Mouse (Mus musculus): ENCODE data around the gene Sys1. TPM values are rescaled to one million over a fixed set of nuclear protein-coding genes. Genes with fewer than 3 reads are reported as not detected.
A peak's percentile ranks its signal among the peaks of the same experiment; 100 is the strongest.

The Sys1 gene
- polyA plus RNA-seq, 1 experiment: 75.4 TPM

GRCm38 (mm10) chr2:164497691-164498268, 41.0 kb downstream of the Sys1 start:
- no peak overlapping the region for H3K27ac ChIP-seq (ENCODE audit: insufficient read depth, low read length)
- peak overlapping the region; percentile 99 for H3K4me3 ChIP-seq (replicated peaks; ENCODE audit: insufficient read depth, low read depth, low read length)
- WGBS: 5% methylated on average over 21 of the region's 21 CpGs
- H3K4me1 ChIP-seq (ENCODE audit: control insufficient read depth, insufficient read depth, low read length): 0 out of 2 replicates have a peak, but pooled peaks cover 4% of the 10 kb centered on the region
- peak in 1 of 2 experiments; percentile 35 for DNase-seq
- H3K27me3 ChIP-seq (ENCODE audit: control insufficient read depth, insufficient read depth, low read length): no peaks in the 10 kb centered on the region
- TF ChIP-seq POLR2A (IDR thresholded peaks at IDR 0.05; ENCODE audit: borderline replicate concordance, insufficient read depth, low read length) (no peak), CTCF (IDR thresholded peaks at IDR 0.05; ENCODE audit: borderline replicate concordance, insufficient read depth, low read depth, low read length) (no peak)

- DNase-seq: no peak
Measured at GRCm38 (mm10) chr2:164499317-164499716, 42.6 kb downstream of the Sys1 start.

GRCm38 (mm10) chr2:164500511-164500910, 43.7 kb downstream of the Sys1 start:
- H3K27me3 ChIP-seq (ENCODE audit: control insufficient read depth, insufficient read depth, low read length): no peaks in the 10 kb centered on the region
- 0 out of 2 replicates have a peak, but pooled peaks cover 4% of the 10 kb centered on the region for H3K4me1 ChIP-seq (ENCODE audit: control insufficient read depth, insufficient read depth, low read length)
- TF ChIP-seq POLR2A (IDR thresholded peaks at IDR 0.05; ENCODE audit: borderline replicate concordance, insufficient read depth, low read length): no peak
- DNase-seq: no peak
- no peak overlapping the region for H3K27ac ChIP-seq (ENCODE audit: insufficient read depth, low read length)
- 11% methylated on average over 7 of the region's 7 CpGs for WGBS
- H3K4me3 ChIP-seq (replicated peaks; ENCODE audit: insufficient read depth, low read depth, low read length): no peak overlapping the region

More at GRCm38 (mm10) chr2:164499317-164499716, 42.6 kb downstream of the Sys1 start:
- Histone ChIP-seq H3K4me3 (replicated peaks; ENCODE audit: insufficient read depth, low read depth, low read length) (no peak overlapping the region), H3K27ac (ENCODE audit: insufficient read depth, low read length) (no peak overlapping the region), H3K27me3 (ENCODE audit: control insufficient read depth, insufficient read depth, low read length) (no peaks in the 10 kb centered on the region), H3K4me1 (ENCODE audit: control insufficient read depth, insufficient read depth, low read length) (0 out of 2 replicates have a peak, but pooled peaks cover 4% of the 10 kb centered on the region)
- TF ChIP-seq POLR2A (IDR thresholded peaks at IDR 0.05; ENCODE audit: borderline replicate concordance, insufficient read depth, low read length) (no peak), CTCF (IDR thresholded peaks at IDR 0.05; ENCODE audit: borderline replicate concordance, insufficient read depth, low read depth, low read length) (no peak)
- 63% methylated on average over 5 of the region's 5 CpGs for WGBS

GRCm38 (mm10) chr2:164504919-164505318, 48.2 kb downstream of the Sys1 start:
- no peak for DNase-seq
- TF ChIP-seq POLR2A (IDR thresholded peaks at IDR 0.05; ENCODE audit: borderline replicate concordance, insufficient read depth, low read length) (no peak), CTCF (IDR thresholded peaks at IDR 0.05; ENCODE audit: borderline replicate concordance, insufficient read depth, low read depth, low read length) (no peak)
- no peak overlapping the region for H3K4me3 ChIP-seq (replicated peaks; ENCODE audit: insufficient read depth, low read depth, low read length)
- no peak overlapping the region for H3K27ac ChIP-seq (ENCODE audit: insufficient read depth, low read length)
- 97% methylated on average over 3 of the region's 3 CpGs for WGBS
- no peaks in the 10 kb centered on the region for H3K27me3 ChIP-seq (ENCODE audit: control insufficient read depth, insufficient read depth, low read length)
- H3K4me1 ChIP-seq (ENCODE audit: control insufficient read depth, insufficient read depth, low read length): 0 out of 2 replicates have a peak, but pooled peaks cover 3% of the 10 kb centered on the region

GRCm38 (mm10) chr2:164505619-164506347, 49.0 kb downstream of the Sys1 start:
- TF ChIP-seq CTCF (IDR thresholded peaks at IDR 0.05; ENCODE audit: borderline replicate concordance, insufficient read depth, low read depth, low read length) (no peak), POLR2A (IDR thresholded peaks at IDR 0.05; ENCODE audit: borderline replicate concordance, insufficient read depth, low read length) (no peak)
- H3K4me3 ChIP-seq (replicated peaks; ENCODE audit: insufficient read depth, low read depth, low read length): no peak overlapping the region
- no peak overlapping the region for H3K27ac ChIP-seq (ENCODE audit: insufficient read depth, low read length)
- no peaks in the 10 kb centered on the region for H3K4me1 ChIP-seq (ENCODE audit: control insufficient read depth, insufficient read depth, low read length)
- no peak for DNase-seq
- no peaks in the 10 kb centered on the region for H3K27me3 ChIP-seq (ENCODE audit: control insufficient read depth, insufficient read depth, low read length)
- 95% methylated on average over 4 of the region's 4 CpGs for WGBS

- no peak for DNase-seq
- Histone ChIP-seq H3K4me1 (ENCODE audit: control insufficient read depth, insufficient read depth, low read length) (no peaks in the 10 kb centered on the region), H3K4me3 (replicated peaks; ENCODE audit: insufficient read depth, low read depth, low read length) (no peak overlapping the region), H3K27me3 (ENCODE audit: control insufficient read depth, insufficient read depth, low read length) (no peaks in the 10 kb centered on the region), H3K27ac (ENCODE audit: insufficient read depth, low read length) (no peak overlapping the region)
- TF ChIP-seq POLR2A (IDR thresholded peaks at IDR 0.05; ENCODE audit: borderline replicate concordance, insufficient read depth, low read length) (no peak), CTCF (IDR thresholded peaks at IDR 0.05; ENCODE audit: borderline replicate concordance, insufficient read depth, low read depth, low read length) (no peak)
- WGBS: 72% methylated on average over 19 of the region's 19 CpGs
Measured at GRCm38 (mm10) chr2:164507811-164508210, 51.0 kb downstream of the Sys1 start.

GRCm38 (mm10) chr2:164510621-164511190, 53.9 kb downstream of the Sys1 start:
- 42% methylated on average over 5 of the region's 5 CpGs for WGBS

More at GRCm38 (mm10) chr2:164510621-164511190, 53.9 kb downstream of the Sys1 start:
- Histone ChIP-seq H3K27ac (ENCODE audit: insufficient read depth, low read length) (no peak overlapping the region), H3K27me3 (ENCODE audit: control insufficient read depth, insufficient read depth, low read length) (no peaks in the 10 kb centered on the region), H3K4me3 (replicated peaks; ENCODE audit: insufficient read depth, low read depth, low read length) (no peak overlapping the region), H3K4me1 (ENCODE audit: control insufficient read depth, insufficient read depth, low read length) (no peaks in the 10 kb centered on the region)
- no peak for DNase-seq
- TF ChIP-seq CTCF (IDR thresholded peaks at IDR 0.05; ENCODE audit: borderline replicate concordance, insufficient read depth, low read depth, low read length): no peak
- no peak for TF ChIP-seq POLR2A (IDR thresholded peaks at IDR 0.05; ENCODE audit: borderline replicate concordance, insufficient read depth, low read length)

All from cerebellum, adult 2 months (tissue).